Mouse (Mus musculus) monocyte, adult 5-6 weeks (primary cell): ENCODE results near the gene Krt24. TPM values are rescaled to one million over a fixed set of nuclear protein-coding genes. Genes with fewer than 3 reads are reported as not detected.

Experiments used
- ATAC-seq: fragments of 153-309, 156-312 bp; replicated peaks from 2 replicates; pipeline ENCODE4 v1.8.0; 2017; ENCODE audit warnings: mild to moderate bottlenecking; ENCODE audit not compliant: low TSS enrichment, insufficient number of reproducible peaks, severe bottlenecking, poor library complexity, low FRiP score
- total RNA-seq: library from RNA; stranded (forward); fragments of 200-1000, 200-491, 200-594 nt; gene quantifications from 3 replicates; pipeline ENCODE4 v1.2.3, GENCODE M21; 2017

Krt24 gene
- not detected in 3 replicates for total RNA-seq

DNA sequence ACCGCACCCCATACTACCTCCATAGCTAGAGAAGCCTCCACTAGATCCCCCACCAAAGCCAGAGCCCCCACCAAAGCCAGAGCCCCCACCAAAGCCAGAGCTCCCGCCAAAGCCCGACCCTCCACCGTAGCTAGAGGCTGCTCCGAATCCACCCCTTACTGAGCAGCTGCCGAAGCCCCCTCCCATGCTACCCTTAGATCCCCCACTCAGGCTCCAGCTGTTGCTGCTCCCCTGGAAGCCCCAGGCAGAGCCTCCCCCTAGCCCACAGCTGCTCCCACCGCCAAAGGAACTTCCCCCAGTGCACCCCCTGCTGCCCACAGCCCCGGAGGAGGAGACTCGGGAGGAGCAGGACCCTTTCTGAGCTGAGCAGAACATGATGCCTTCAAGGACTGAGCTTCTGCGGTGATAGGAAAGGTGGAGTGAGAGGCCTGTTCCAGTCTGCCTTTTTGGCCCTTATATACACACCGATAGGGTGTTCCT, at the start of gene Krt24:
Krt24 (minus strand) TSS at position 430 of the 480 bp plus-strand sequence.
- no peak for ATAC-seq

DNA sequence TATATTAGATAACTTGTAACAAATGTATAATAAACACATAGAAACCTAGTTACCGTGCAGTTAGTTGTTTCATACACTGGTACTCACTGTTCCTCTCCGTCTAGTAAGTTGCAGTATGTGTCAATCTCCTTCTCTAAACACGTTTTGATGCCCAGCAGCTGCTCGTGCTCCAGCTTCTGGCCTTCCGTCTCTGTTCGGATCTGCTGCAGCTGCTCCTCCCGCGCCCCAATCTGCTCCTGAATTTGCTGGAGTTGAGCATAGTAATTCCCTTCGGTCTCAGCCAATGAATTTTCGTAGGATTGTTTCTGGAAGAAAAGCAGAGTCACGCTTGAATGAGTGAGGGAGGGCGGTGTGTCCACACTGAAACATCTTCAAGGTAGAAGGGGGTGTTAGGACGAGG, 48.4 kb upstream of the Krt24 start:
- ATAC-seq = no peak

DNA sequence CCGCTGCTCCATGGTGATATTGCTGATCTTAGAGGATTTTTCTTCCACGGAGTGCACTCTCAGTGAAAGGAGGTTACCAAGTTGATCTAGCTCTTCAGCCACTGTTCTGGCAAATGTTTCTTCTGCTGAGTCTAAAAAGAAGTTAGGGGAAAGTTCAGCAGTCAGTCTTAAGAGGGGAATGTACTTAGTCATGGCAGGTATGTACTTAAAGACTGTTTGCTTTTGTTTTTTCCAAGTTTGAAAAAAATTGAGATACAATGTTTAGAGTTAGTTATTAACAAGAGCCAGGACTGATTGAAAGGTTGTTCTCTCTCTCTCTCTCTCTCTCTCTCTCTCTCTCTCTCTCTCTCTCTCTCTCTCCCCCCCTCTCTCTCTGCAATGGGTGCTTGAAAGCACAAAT, 44.6 kb upstream of the Krt24 start:
- ATAC-seq = no peak

DNA sequence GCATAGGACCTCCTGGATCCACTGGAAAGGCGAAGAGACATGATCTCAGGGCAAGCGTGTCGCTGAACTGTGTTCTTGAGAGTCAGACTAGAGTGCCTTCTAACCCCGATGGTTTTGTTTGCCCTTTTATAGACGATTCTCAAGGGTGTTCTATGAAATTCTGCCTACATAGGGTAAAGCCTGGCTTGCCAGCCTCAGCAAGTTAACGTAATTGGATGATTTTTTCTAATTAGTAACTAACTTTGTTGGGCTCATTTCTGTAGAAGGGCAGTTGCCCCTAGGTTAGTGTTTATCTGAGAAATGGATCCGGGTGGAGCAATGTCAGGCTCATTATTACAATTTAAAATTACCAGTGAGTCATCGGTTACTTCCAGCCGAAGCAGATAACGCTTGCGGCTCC, 37.8 kb upstream of the Krt24 start, which contains the start of gene Krt25:
Krt25 (minus strand) TSS at position 101 of the 400 bp plus-strand sequence.
- ATAC-seq = no peak

DNA sequence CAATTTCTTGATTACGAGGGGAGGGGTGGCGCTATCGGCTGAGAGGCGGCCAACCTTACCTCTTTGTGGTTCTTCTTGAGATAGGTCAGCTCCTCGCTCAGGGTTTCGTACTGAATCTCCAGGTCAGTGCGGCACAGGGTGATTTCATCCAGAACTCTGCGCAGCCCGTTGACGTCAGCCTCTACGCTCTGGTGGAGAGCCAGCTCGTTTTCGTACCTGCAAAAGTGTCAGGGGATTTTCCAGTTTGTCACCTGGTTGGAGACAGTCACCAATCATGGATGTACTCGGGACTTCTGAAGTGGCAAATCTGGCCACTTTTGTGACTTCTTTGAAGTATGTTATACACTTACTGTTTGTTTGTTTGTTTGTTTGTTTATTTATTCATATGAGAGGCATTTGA, 36.0 kb upstream of the Krt24 start:
- no peak for ATAC-seq

DNA sequence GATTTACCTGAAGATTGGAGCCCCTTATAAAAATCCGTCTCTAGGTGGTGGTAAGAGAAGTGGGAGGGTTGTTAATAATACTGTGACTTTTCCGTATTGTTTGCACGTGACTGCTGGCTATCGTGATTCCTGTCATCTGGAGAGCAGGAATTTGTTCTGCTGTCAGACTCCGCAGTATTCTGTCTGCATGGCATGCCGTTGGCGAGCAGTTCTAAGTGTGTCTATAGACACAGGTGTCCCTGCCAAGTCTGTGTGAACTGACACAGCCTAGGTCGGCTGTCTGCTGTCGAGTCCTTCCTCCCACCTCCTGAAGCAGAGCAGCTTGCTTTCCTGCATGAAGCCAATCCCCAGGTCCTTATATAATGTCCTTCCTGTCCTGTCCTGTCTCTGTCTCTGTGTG, 34.1 kb upstream of the Krt24 start:
- no peak for ATAC-seq

DNA sequence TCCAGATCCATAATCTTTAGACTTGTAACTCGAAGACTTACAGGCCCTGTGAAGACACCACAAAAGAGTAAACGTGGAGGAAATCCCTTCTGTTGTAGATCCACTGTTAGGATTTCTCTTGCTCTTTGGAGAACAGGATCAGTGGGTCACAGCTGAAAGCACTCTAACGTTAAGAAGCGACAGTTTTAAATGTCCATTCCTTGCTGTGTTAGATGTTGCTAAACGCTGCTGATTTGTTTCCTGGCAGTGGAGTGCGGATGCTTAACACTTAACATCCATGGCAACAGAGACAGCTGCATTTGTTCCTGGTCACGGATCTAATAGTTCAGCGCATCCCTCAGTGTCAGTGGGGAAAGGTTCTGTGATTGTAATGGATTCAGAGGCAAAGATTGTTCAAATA, 31.5 kb upstream of the Krt24 start:
- ATAC-seq = no peak

DNA sequence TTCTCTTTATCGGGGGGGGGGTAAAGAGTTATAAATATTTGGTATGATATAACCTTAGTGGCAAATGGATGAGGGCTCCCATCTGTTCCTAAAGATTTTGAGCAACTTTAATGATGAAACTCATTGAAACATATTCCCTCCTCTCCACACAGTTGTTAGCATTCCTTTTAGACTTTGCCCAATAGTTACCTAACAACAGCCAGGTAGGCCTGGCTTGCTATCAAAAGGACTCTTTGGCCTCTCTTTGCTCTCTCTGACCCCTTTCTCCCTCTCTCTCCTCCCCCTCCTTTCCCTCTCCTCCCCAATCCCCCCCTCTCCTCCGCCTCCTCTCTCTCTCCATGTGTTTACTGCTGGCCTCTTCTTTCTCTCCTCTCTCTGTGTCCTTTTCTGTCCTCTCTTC, 29.5 kb upstream of the Krt24 start:
- no peak for ATAC-seq

DNA sequence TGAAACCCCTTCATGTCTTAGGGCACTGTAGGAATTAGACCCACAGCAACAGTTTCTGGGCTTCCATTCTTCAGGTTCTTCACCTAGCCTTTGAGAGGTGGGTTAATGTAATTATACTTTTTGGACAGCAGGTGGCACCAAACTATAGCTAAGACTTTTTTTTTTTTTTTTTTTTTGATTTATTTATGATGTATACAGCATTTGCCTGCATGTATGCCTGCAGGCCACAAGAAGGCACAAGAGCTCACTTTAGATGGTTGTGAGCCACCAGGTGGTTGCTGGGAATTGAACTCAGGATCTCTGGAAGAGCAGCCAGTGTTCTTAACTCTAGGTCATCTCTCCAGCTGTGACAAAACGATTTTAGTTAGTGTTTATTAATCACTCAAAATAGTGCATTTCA, 25.8 kb upstream of the Krt24 start:
- ATAC-seq = no peak

DNA sequence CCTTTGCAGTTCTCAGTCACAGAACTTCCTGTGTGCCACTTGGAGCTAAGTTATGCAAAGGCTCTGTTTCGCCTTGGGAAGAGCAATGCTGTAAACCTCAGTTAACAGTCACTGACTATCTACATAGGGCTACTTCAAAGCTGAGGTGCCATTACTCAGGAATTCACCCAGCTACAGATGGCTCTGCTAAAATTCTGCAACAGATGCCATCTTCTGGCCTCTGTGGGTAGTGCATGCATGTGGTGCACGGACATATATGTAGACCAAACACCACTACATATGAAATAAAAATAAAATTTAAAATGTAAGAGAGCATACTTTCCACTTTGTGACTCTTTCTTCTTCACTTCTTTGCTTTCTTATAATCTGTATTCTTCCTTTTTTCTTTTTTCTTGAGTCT, 22.5 kb upstream of the Krt24 start:
- 0 out of 2 replicates have a peak, but pooled peaks have one; percentile 35 for ATAC-seq

DNA sequence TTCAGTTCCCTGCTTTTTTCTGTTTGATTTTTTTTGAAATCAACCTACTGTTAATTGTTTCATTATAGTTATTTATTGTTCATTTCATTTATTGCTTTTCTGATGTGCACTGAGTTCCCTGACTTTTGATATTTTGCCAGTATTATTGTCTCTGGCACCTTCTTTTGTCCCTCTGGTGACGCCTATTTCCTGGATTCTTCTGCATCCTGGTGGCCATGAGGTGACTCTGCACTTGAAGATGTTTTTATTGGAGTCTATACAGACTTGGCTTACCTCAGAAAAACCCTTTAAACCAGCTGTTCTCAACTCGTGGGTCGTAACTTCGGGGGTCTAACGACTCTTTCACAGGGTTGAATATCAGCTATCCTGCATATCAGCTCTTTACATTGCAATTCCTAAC, 10.0 kb upstream of the Krt24 start:
- no peak for ATAC-seq

DNA sequence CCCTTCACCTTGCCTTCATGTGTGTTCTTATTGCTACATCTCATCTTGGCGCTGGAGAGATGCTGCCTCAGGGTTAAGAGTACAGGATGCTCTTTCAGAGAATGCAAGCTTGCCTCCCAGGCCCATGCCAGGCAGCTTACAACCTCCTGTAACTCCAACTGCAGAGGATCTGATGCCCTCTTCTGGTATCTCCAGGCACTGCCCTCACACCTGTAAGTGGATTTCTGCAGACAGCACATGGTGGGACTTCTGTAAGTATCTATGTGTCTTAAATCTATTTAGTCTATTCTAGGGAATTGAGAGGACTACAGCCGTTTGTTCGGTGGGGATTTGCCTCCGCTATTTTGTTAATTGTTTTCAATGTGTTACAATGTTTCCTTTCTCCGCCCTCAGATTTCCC, 7.8 kb upstream of the Krt24 start:
- no peak for ATAC-seq

DNA sequence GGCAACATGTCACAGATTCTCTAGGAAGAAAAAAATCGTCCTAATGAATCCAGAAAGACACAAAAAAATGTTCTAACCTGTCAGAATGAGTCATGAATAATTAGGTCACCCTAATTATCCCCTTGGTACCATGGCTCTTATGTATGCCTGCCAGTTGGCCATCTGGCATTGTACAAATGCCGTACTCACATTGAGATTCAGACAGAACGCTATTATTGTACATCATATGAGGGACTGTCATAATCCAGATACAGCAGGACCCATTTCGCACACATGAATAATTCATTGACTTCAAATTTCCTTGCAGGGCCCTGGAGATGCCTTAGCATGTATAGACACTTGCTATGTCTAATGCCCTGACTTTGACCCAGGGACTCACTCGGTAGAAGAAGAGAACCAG, 1.1 kb downstream of the Krt24 start:
- no peak for ATAC-seq

DNA sequence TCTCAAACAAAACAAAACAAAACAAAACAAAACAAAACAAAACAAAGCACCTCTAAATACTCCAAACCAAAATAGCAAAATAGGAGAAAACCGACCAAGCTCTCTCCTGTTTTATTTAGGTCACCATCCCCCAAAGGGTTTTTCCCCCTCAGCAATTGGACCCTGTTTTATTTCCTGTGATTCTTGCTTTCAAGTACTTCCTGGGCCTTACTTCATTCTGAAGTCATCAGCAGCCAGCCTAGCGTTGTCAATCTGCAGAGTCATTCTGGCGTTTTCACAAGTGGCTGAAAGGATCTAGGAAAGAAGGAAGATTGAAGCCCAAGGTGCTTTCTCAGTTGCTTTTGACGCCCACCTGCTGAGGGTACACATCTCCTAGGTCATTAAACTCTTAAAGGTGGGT, 1.7 kb downstream of the Krt24 start:
- ATAC-seq = no peak

DNA sequence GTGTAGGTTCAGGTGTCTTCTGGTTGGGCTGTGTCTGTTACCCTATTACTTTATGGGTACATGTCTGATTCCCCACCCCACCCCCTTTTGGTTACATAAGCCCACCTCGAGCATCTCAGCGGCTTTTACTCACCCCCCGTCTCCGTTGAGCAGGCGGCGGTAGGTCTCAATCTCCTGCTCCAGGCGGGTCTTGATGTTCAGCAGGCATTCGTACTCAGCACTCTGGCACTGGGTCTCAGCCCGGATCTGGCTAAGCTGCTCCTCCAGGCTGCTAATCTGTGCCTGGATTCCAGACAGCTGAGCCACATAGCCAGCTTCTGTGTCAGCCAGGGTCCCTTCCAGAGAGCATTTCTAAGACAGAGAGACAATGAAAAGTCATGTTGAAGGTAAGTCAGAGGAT, 3.9 kb downstream of the Krt24 start:
- ATAC-seq = no peak

DNA sequence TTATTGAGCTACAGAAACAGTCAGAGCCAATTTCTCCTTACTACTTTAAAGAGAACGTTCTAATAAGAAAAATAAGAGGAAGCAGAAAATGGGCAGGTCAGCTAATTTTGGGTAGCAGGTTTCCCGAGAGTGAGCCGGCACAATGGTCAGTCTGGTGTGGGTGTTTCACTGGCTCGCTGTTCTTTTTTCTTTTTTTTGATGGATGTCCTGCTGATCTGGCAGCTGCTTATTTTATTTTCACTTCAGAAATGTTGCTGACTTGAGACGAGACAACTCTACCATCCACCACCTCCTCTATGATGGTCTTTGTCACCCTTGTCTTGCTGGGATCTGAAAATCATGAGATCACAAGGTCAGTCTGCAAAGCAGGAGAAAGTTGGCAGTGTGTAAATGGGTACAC, 5.1 kb downstream of the Krt24 start:
- ATAC-seq = no peak

DNA sequence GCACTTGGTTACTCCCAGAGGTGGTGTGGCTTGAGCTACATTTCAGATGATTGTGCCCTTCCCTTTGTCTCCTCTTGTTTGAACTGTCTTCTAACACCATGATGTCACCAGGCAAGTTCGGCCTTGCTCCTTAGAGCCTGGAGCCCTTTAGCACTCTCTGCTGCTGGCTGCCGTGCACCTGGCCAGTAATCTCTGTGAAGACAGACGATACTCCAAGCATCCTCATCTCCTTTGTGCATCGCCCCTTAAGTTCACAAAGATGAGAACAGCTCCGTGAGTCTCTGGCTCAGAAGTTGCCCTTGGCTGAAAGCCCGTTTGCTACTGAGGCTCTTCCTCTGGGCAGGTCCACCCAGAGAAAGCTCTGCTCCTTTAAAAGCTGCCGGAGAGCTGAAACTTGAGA, 8.3 kb downstream of the Krt24 start:
- ATAC-seq = no peak

DNA sequence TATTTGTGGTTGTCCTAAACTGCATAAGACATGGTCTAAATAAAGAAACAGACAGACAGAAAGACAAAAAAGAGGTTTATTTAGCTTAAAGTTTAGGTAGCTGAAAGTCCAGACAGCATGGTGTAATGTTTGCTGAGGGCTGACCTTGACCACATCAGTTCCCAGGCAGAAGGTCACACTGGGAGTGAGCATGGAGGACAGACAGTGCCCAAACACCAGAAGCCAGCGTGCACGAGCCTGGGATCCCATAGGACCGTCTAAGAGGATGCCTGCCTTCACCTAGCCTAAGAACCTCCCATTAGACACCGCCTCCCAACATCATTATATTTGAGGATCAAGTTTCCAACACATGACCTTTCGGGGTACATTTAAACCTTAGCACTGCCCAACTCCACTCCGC, 9.4 kb downstream of the Krt24 start:
- no peak for ATAC-seq

DNA sequence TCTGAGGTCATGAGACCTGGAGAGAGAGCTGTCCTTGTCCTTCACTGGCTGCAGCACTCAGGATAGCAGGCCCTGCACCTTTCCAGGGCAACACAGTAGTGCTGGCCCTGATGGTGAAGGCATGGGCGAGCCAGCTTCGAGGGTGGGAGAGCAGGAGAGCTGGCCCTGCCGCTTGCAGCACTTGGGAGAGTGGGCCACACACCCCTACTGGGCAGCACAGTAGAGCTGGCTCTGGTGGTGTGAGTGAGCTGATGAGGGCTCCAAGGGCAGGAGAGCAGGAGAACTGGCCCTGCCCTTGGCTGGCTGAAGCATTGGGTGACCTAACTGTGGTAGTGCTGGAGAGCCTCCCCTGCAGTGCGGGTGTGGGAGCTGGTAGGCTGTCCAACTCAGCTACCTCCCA, 12.3 kb downstream of the Krt24 start:
- no peak for ATAC-seq

DNA sequence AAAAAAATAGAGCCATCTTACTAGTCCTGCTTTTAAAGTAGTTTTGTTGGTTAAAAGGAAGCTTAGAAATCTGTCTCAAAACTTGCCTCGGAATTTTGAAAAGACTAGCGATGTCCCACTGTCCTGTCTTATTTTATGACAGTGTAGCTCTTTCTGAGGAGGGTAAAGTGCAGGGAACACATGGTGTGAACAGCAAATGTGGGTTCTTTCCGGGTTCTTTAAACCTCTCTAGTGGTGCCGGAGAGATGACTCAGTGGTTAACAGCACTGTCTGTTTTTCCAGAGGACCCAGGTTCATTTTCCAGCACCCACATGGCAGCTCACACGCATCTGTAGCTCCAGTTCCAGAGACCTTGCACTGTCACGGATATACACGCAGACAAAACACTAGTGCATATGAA, 15.9 kb downstream of the Krt24 start:
- no peak for ATAC-seq

DNA sequence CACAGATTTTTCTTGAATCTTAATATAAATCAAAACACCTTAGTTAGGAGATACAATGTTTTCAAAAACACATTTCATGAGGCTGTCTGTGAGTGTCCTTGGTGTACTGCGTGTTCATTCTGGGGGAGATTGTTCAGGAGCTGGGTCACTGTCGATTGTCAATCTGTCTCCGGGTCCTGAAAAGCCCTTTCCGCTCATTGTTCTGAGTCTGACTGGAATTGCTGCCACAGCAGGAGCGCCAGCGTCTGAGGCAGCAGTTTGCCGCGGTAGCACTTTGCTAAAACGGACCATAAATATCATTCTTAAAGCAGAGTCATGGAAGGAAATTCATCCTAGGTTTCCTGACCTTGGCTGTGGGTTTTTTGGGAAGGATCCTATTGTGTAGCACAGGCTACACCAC, 19.3 kb downstream of the Krt24 start:
- ATAC-seq = no peak
